Mouse (Mus musculus): ENCODE measurements around the gene Prdx1.
"Not testable (repeated sequence)": the region's sequence is repeated elsewhere in the genome, so short reads cannot be mapped to it uniquely, and the experiment has no call there.

Gene Prdx1

GRCm38 (mm10) chr4:116685402-116686061 is at the start of gene Prdx1:
TSS of gene Prdx1 (plus strand) at chr4:116685544.
- DNase-seq (ENCODE audit: low read depth): peak; percentile 89

- DNase-seq (ENCODE audit: low read depth): no peak
Observed at GRCm38 (mm10) chr4:116638821-116639220, 46.5 kb upstream of the Prdx1 start.

- no peak for DNase-seq (ENCODE audit: low read depth)
Observed at GRCm38 (mm10) chr4:116642071-116642470, 43.3 kb upstream of the Prdx1 start.

GRCm38 (mm10) chr4:116644326-116644725 is 41.0 kb upstream of the Prdx1 start:
- no peak for DNase-seq (ENCODE audit: low read depth)

- DNase-seq (ENCODE audit: low read depth): no peak
Observed at GRCm38 (mm10) chr4:116645624-116646023, 39.7 kb upstream of the Prdx1 start.

- no peak for DNase-seq (ENCODE audit: low read depth)
Observed at GRCm38 (mm10) chr4:116649411-116649810, 35.9 kb upstream of the Prdx1 start.

- DNase-seq (ENCODE audit: low read depth): no peak
Observed at GRCm38 (mm10) chr4:116650365-116650764, 35.0 kb upstream of the Prdx1 start.

- DNase-seq (ENCODE audit: low read depth): peak; percentile 79
Observed at GRCm38 (mm10) chr4:116650924-116651796, 34.2 kb upstream of the Prdx1 start, which contains the start of gene Akr1a1. TSS of gene Akr1a1 (minus strand) at chr4:116651680.

GRCm38 (mm10) chr4:116651797-116652135 is 33.6 kb upstream of the Prdx1 start:
- DNase-seq (ENCODE audit: low read depth): no peak

GRCm38 (mm10) chr4:116653228-116653627 is 32.1 kb upstream of the Prdx1 start:
- DNase-seq (ENCODE audit: low read depth): no peak

GRCm38 (mm10) chr4:116655100-116655499 is 30.2 kb upstream of the Prdx1 start:
- no peak for DNase-seq (ENCODE audit: low read depth)

- no peak for DNase-seq (ENCODE audit: low read depth)
Observed at GRCm38 (mm10) chr4:116655658-116656057, 29.7 kb upstream of the Prdx1 start.

- no peak for DNase-seq (ENCODE audit: low read depth)
Observed at GRCm38 (mm10) chr4:116657971-116658370, 27.4 kb upstream of the Prdx1 start.

GRCm38 (mm10) chr4:116659474-116659873 is 25.9 kb upstream of the Prdx1 start:
- no peak for DNase-seq (ENCODE audit: low read depth)

- not testable (repeated sequence) for DNase-seq (ENCODE audit: low read depth)
Observed at GRCm38 (mm10) chr4:116659916-116660315, 25.4 kb upstream of the Prdx1 start.

- DNase-seq (ENCODE audit: low read depth): no peak
Observed at GRCm38 (mm10) chr4:116660829-116661228, 24.5 kb upstream of the Prdx1 start.

GRCm38 (mm10) chr4:116661998-116662397 is 23.3 kb upstream of the Prdx1 start:
- DNase-seq (ENCODE audit: low read depth): no peak

GRCm38 (mm10) chr4:116666625-116667024 is 18.7 kb upstream of the Prdx1 start:
- no peak for DNase-seq (ENCODE audit: low read depth)

GRCm38 (mm10) chr4:116668145-116668544 is 17.2 kb upstream of the Prdx1 start:
- DNase-seq (ENCODE audit: low read depth): no peak

- no peak for DNase-seq (ENCODE audit: low read depth)
Observed at GRCm38 (mm10) chr4:116669291-116669690, 16.1 kb upstream of the Prdx1 start.

- DNase-seq (ENCODE audit: low read depth): no peak
Observed at GRCm38 (mm10) chr4:116672785-116673184, 12.6 kb upstream of the Prdx1 start.

GRCm38 (mm10) chr4:116674761-116675160 is 10.6 kb upstream of the Prdx1 start:
- not testable (repeated sequence) for DNase-seq (ENCODE audit: low read depth)

- no peak for DNase-seq (ENCODE audit: low read depth)
Observed at GRCm38 (mm10) chr4:116676027-116676426, 9.3 kb upstream of the Prdx1 start.
